Mouse (Mus musculus): ENCODE measurements around the gene Agap1. TPM values are rescaled to one million over a fixed set of nuclear protein-coding genes. Genes with fewer than 3 reads are reported as not detected.

The Agap1 gene
- polyA plus RNA-seq, 1 experiment from 2014 or later: 47.7 TPM

- Histone ChIP-seq H3K9ac (ENCODE audit: low read depth, low read length) (no peak overlapping the region), H3K4me3 (ENCODE audit: low read depth, low read length) (no peak overlapping the region), H3K36me3 (ENCODE audit: control insufficient read depth, insufficient read depth, low read length) (no peaks in the 10 kb centered on the region), H3K27me3 (ENCODE audit: control insufficient read depth, insufficient read depth, low read depth, low read length) (peaks cover 22% of the 10 kb centered on the region), H3K27ac (ENCODE audit: low read length) (no peak overlapping the region), H3K4me1 (ENCODE audit: control insufficient read depth, insufficient read depth, low read length) (no peaks in the 10 kb centered on the region), H3K4me2 (ENCODE audit: low read length) (no peak overlapping the region), H3K9me3 (replicated peaks; ENCODE audit: control insufficient read depth, low read length, poor library complexity, severe bottlenecking) (no peaks in the 10 kb centered on the region)
- WGBS: 43% methylated on average over 5 of the region's 5 CpGs
- ATAC-seq: no peak
Measured at GRCm38 (mm10) chr1:89912392-89912791, 457.8 kb downstream of the Agap1 start.

DNA sequence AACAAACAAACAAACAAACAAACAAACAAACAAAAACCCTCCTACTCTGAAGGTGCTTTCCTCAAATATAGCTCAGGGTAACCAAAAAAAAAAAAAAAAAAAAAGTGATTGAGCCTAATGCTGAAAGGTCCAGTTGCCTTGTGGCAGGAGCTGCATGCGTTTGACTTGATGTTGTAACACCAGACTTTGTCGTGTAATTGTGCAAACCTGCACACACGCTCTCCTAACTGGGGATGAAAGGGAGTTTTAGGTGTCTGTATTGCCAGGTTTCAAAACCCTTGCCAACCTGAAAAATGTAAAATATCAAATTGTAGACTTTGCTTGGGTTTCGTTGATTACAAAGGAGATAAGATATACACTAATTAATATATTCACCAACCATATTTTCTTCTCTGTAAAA lies 459.0 kb downstream of the Agap1 start:
- Histone ChIP-seq H3K9ac (ENCODE audit: low read depth, low read length) (no peak overlapping the region), H3K4me2 (ENCODE audit: low read length) (no peak overlapping the region), H3K9me3 (replicated peaks; ENCODE audit: control insufficient read depth, low read length, poor library complexity, severe bottlenecking) (no peaks in the 10 kb centered on the region), H3K4me3 (ENCODE audit: low read depth, low read length) (no peak overlapping the region), H3K27ac (ENCODE audit: low read length) (no peak overlapping the region), H3K4me1 (ENCODE audit: control insufficient read depth, insufficient read depth, low read length) (no peaks in the 10 kb centered on the region), H3K36me3 (ENCODE audit: control insufficient read depth, insufficient read depth, low read length) (no peaks in the 10 kb centered on the region), H3K27me3 (ENCODE audit: control insufficient read depth, insufficient read depth, low read depth, low read length) (peaks cover 33% of the 10 kb centered on the region)
- no peak for ATAC-seq
- 78% methylated on average over 4 of the region's 4 CpGs for WGBS

GRCm38 (mm10) chr1:89918111-89918510 lies 463.5 kb downstream of the Agap1 start:
- H3K36me3 ChIP-seq (ENCODE audit: control insufficient read depth, insufficient read depth, low read length): no peaks in the 10 kb centered on the region
- H3K4me3 ChIP-seq (ENCODE audit: low read depth, low read length): no peak overlapping the region

GRCm38 (mm10) chr1:89919206-89919605 lies 464.6 kb downstream of the Agap1 start:
- H3K9me3 ChIP-seq (replicated peaks; ENCODE audit: control insufficient read depth, low read length, poor library complexity, severe bottlenecking): no peaks in the 10 kb centered on the region
- no peak overlapping the region for H3K4me2 ChIP-seq (ENCODE audit: low read length)
- ATAC-seq: no peak
- no peak overlapping the region for H3K27ac ChIP-seq (ENCODE audit: low read length)
- WGBS: 83% methylated on average over 6 of the region's 6 CpGs
- H3K27me3 ChIP-seq (ENCODE audit: control insufficient read depth, insufficient read depth, low read depth, low read length): peaks cover 74% of the 10 kb centered on the region
- H3K9ac ChIP-seq (ENCODE audit: low read depth, low read length): no peak overlapping the region
- peaks cover 15% of the 10 kb centered on the region for H3K4me1 ChIP-seq (ENCODE audit: control insufficient read depth, insufficient read depth, low read length)
- H3K36me3 ChIP-seq (ENCODE audit: control insufficient read depth, insufficient read depth, low read length): no peaks in the 10 kb centered on the region
- H3K4me3 ChIP-seq (ENCODE audit: low read depth, low read length): no peak overlapping the region

More at GRCm38 (mm10) chr1:89918111-89918510, 463.5 kb downstream of the Agap1 start:
- no peak for ATAC-seq
- peaks cover 64% of the 10 kb centered on the region for H3K27me3 ChIP-seq (ENCODE audit: control insufficient read depth, insufficient read depth, low read depth, low read length)
- WGBS: 20% methylated on average over 18 of the region's 18 CpGs
- no peak overlapping the region for H3K4me2 ChIP-seq (ENCODE audit: low read length)
- H3K4me1 ChIP-seq (ENCODE audit: control insufficient read depth, insufficient read depth, low read length): peaks cover 12% of the 10 kb centered on the region
- H3K9me3 ChIP-seq (replicated peaks; ENCODE audit: control insufficient read depth, low read length, poor library complexity, severe bottlenecking): no peaks in the 10 kb centered on the region
- H3K9ac ChIP-seq (ENCODE audit: low read depth, low read length): no peak overlapping the region
- H3K27ac ChIP-seq (ENCODE audit: low read length): no peak overlapping the region

- no peaks in the 10 kb centered on the region for H3K36me3 ChIP-seq (ENCODE audit: control insufficient read depth, insufficient read depth, low read length)
- peak overlapping the region; percentile 8; the same call in 1 of the 2 replicates for H3K4me2 ChIP-seq (ENCODE audit: low read length)
- H3K4me1 ChIP-seq (ENCODE audit: control insufficient read depth, insufficient read depth, low read length): peaks cover 15% of the 10 kb centered on the region
- no peak overlapping the region for H3K27ac ChIP-seq (ENCODE audit: low read length)
- H3K27me3 ChIP-seq (ENCODE audit: control insufficient read depth, insufficient read depth, low read depth, low read length): peaks cover 90% of the 10 kb centered on the region
- no peaks in the 10 kb centered on the region for H3K9me3 ChIP-seq (replicated peaks; ENCODE audit: control insufficient read depth, low read length, poor library complexity, severe bottlenecking)
- peak; percentile 25; the same call in 1 of the 2 replicates for ATAC-seq
- H3K9ac ChIP-seq (ENCODE audit: low read depth, low read length): no peak overlapping the region
- 4% methylated on average over 10 of the region's 10 CpGs for WGBS
- H3K4me3 ChIP-seq (ENCODE audit: low read depth, low read length): no peak overlapping the region
Measured at GRCm38 (mm10) chr1:89921806-89922205, 467.2 kb downstream of the Agap1 start.

DNA sequence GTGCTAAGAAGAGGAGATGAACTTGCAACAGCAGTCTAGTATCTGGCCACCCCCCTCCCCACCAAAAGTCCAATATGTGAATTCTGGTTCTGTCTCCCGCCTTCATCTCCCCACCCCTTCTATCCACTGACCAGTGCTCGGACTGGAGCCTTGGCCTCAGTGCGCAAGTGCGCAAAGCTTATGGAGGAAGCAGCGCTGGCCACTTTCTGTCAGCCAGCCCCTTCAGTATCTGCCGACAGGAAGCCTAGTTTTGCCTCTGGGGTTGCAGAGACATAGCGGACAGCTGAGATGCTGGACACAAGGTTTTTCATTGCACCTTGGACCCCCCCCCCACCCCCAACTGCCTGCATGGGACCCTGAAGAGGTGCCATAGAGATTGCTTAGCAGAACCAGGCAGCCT lies 467.7 kb downstream of the Agap1 start:
- Histone ChIP-seq H3K36me3 (ENCODE audit: control insufficient read depth, insufficient read depth, low read length) (no peaks in the 10 kb centered on the region), H3K9me3 (replicated peaks; ENCODE audit: control insufficient read depth, low read length, poor library complexity, severe bottlenecking) (no peaks in the 10 kb centered on the region), H3K27ac (ENCODE audit: low read length) (no peak overlapping the region), H3K9ac (ENCODE audit: low read depth, low read length) (no peak overlapping the region), H3K4me2 (ENCODE audit: low read length) (peak overlapping the region; percentile 43; the same call in 1 of the 2 replicates), H3K4me3 (ENCODE audit: low read depth, low read length) (no peak overlapping the region), H3K4me1 (ENCODE audit: control insufficient read depth, insufficient read depth, low read length) (peaks cover 15% of the 10 kb centered on the region), H3K27me3 (ENCODE audit: control insufficient read depth, insufficient read depth, low read depth, low read length) (peaks cover 86% of the 10 kb centered on the region)
- ATAC-seq: no peak
- WGBS: 1% methylated on average over 7 of the region's 7 CpGs

DNA sequence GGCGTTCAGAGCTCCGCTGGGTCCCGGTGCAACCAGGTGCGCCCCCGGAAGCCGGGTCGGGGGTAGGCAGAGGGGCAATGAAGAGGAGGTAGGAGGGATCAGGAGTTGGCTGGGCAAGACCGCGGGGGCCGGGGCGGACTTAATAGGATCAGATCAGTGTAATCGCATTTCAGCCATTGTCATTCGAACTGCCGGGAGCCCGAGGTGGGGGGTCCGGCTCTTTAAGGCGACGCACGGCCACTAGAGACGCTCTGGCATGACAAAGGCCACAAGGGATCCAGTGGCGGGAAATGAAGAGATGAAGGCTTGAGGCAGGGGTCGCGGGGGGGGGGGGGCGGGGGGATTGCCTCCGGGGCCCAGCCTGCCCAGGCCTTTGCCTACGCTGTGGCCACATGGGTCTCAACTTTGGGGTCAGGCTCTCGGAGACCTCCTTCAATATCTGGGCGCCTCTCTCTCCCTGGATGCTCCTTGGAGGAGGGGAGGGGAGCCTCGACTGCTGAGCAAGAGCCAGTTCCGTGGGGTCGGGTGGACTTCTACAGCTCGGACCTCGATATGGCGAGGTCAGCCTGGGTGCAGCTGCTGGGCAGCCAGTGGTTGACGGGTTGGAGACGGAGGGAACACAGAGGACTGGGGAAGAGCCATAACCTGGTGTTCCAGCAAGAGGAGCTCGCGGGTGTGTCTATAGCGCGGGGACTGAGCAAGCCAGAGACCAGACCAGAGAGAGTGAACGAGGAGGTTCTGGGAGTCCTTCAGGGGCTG lies 468.5 kb downstream of the Agap1 start:
- ATAC-seq: no peak
- 0 out of 2 replicates have a peak overlapping the region, but pooled peaks have one; percentile 25 for H3K9ac ChIP-seq (ENCODE audit: low read depth, low read length)
- 1% methylated on average over 40 of the region's 41 CpGs for WGBS

GRCm38 (mm10) chr1:89923642-89924020 lies 469.0 kb downstream of the Agap1 start:
- ATAC-seq: no peak
- peaks cover 15% of the 10 kb centered on the region for H3K4me1 ChIP-seq (ENCODE audit: control insufficient read depth, insufficient read depth, low read length)
- H3K4me3 ChIP-seq (ENCODE audit: low read depth, low read length): no peak overlapping the region
- no peak overlapping the region for H3K9ac ChIP-seq (ENCODE audit: low read depth, low read length)
- peak overlapping the region; percentile 43; the same call in 1 of the 2 replicates for H3K4me2 ChIP-seq (ENCODE audit: low read length)
- no peaks in the 10 kb centered on the region for H3K9me3 ChIP-seq (replicated peaks; ENCODE audit: control insufficient read depth, low read length, poor library complexity, severe bottlenecking)
- 4% methylated on average over 14 of the region's 14 CpGs for WGBS
- no peaks in the 10 kb centered on the region for H3K36me3 ChIP-seq (ENCODE audit: control insufficient read depth, insufficient read depth, low read length)
- H3K27me3 ChIP-seq (ENCODE audit: control insufficient read depth, insufficient read depth, low read depth, low read length): peaks cover 81% of the 10 kb centered on the region
- no peak overlapping the region for H3K27ac ChIP-seq (ENCODE audit: low read length)

More for the DNA sequence above, 468.5 kb downstream of the Agap1 start:
- Histone ChIP-seq H3K27me3 (ENCODE audit: control insufficient read depth, insufficient read depth, low read depth, low read length) (peaks cover 82% of the 10 kb centered on the region), H3K4me3 (ENCODE audit: low read depth, low read length) (peak overlapping the region; percentile 14), H3K36me3 (ENCODE audit: control insufficient read depth, insufficient read depth, low read length) (no peaks in the 10 kb centered on the region), H3K4me1 (ENCODE audit: control insufficient read depth, insufficient read depth, low read length) (peaks cover 15% of the 10 kb centered on the region), H3K4me2 (ENCODE audit: low read length) (peak overlapping the region; percentile 43), H3K27ac (ENCODE audit: low read length) (no peak overlapping the region), H3K9me3 (replicated peaks; ENCODE audit: control insufficient read depth, low read length, poor library complexity, severe bottlenecking) (no peaks in the 10 kb centered on the region)

DNA sequence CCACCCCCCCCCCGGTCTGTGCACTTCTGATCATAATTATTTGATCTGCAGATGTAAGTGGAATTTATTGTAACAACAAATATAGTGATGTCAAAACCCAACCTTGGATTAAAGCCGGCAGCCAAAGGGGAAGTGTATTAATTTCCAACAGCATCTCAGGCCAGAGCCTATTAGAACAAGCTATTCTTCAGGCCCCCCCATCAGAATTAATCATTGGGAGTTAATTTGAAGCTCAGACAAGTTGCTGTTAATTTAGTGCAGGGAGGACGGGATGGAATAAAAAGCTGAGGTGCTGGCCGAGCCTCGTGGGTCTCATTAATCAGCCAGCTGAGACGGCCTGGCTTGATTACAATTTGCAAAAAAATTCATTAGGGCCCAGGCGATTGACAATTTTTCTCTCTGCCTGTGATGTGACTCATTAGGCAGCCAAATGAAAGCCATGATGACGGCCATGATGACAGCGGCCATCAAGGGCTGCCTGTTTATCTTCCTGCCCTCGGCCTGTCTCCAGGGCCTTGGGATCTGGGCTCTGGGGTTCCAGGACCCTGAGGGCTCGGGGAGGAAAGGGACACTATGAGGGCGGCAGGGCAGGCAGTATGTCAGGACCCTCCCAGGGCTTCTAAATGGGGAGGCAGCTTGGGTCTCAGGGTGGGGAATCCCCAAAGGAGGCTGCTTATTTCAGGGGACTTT lies 471.0 kb downstream of the Agap1 start:
- ATAC-seq: no peak

More for the DNA sequence above, 471.0 kb downstream of the Agap1 start:
- H3K4me3 ChIP-seq (ENCODE audit: low read depth, low read length): no peak overlapping the region
- H3K9me3 ChIP-seq (replicated peaks; ENCODE audit: control insufficient read depth, low read length, poor library complexity, severe bottlenecking): no peaks in the 10 kb centered on the region
- H3K27me3 ChIP-seq (ENCODE audit: control insufficient read depth, insufficient read depth, low read depth, low read length): peaks cover 72% of the 10 kb centered on the region
- H3K27ac ChIP-seq (ENCODE audit: low read length): no peak overlapping the region
- H3K9ac ChIP-seq (ENCODE audit: low read depth, low read length): no peak overlapping the region
- WGBS: 11% methylated on average over 12 of the region's 12 CpGs
- no peak overlapping the region for H3K4me2 ChIP-seq (ENCODE audit: low read length)
- peaks cover 23% of the 10 kb centered on the region for H3K4me1 ChIP-seq (ENCODE audit: control insufficient read depth, insufficient read depth, low read length)
- H3K36me3 ChIP-seq (ENCODE audit: control insufficient read depth, insufficient read depth, low read length): no peaks in the 10 kb centered on the region
